Mouse (Mus musculus) right cerebral cortex, adult 18-20 months (tissue): ENCODE results near the gene Sord.

Experiments used
- DNase-seq: peaks from one replicate; pipeline ENCODE4 v3.0.0; 2022; ENCODE audit warnings: mixed read lengths

Sord gene

DNA sequence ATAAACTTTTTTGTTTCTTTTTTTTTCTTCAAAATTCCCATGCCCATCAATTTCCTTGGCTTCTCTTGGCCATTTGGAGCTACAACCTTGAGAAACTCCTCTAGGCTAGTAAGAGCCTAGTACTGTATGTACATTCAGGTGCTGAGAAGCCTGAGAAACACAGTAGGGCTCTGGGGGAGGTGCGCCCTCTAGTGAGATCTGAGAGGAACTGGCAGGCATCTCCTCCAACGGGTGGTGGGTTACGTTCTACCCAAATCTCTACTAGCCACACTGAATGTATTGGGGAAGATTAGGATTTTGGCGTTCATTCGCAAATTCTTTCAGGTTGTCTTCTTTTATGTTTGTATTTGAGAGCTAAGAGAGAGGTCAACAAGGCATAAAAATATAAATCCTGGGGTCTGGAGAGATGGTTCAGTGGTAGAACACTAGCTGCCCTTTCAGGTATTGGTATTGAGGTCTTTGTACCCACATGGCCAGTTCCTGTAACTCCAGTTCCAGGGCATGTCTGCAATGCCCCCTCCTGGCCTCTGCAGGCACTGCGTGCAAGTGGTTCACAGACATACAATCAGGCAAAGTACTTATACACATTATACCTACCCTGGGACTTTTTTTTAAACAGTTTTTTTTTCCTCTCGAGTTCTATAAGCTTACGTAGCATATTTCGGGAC, 68.2 kb downstream of the Sord start:
- DNase-seq: peak; percentile 53

DNA sequence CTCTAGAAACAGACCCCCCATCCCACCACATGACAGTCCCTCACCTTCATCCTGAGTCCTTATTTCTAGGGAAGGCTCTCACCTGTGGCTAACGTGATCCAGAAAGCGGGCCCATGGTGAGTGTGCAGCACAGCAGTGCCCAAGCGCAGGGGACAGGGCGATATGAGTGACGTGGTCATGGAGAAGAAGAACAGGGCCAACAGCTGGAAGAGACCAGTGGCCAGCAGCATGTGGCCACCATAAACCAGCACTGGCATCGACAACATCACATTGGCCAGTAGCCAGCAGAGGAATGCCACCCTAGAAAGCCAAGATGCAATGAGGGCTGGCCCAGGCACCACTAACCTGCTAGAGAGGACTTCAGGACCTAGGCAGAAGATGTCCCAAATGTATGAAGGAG, 70.0 kb downstream of the Sord start:
- DNase-seq: no peak

DNA sequence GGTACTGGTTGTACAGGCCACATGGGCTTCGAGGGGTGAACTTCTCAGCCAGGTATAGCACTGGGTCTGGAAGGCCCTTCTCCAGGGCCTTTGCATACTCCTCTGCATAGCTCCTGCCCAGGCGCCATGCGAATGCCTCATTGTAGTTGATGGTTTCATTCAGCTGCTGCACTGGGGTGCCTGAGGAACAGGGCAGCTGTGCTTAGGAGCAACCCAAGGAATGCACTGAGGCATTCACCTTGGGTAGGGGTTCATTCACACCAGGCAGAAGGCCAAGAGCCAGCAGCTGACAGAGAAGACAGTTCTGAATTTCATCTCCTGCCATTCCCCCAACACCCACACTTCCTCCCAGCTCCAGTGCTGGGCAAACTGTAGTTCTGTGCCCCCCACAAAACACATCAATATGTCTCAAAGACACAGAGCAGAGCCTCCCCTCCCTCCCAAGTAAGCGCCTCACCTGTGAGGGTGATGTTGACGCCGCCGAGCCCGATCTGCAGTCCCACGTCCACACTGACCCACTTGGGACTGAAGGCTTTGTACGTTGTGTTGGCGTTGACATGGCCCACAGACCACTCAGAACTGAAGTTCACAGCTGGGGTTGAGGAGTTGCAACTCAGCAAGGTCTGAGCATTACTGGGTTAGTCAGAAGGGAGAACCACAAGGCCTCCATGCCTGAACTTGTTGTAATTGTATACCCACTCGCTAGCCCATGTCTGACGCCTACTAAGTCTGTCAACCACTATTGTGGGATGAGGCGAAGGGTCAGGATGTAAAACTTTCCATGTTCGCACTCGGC, 70.7 kb downstream of the Sord start:
- no peak for DNase-seq

DNA sequence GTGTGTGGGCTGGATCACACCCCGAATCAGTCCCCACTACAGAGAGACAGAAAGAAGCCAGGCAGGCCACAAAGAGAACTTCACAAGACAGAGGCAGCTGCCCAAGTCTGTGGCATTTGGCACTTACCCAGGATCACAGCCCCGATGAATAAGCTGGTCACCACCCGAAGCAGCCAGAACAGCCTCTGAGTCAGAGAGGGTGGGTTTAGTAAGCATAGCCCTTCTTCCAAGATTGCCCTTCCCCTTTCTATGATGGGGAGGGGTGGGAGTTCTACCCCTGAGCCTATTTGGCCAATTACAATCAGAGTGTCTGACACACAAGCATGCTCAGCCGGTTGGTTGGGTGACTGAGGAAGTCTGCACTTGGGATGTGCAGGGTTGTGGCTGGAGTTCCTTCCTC, 71.6 kb downstream of the Sord start:
- peak; percentile 13 for DNase-seq

DNA sequence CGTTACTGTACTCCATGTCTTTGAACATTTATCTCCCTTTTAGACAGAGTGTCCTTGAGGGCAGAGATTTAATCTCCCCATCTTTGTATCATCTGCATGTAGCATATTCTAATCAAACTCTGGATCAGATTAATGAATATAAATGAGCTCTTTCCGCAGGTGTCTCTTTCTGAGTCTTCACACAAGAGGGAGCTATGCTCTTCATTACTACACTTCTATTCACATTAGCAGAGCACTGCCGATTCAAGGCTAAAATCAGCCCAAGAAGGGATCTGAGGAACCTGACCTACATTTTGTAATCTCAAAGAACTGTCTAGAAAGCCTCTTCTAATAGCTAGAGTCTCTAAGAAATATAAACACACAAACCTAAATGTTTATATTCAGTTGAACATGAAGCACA, 75.1 kb downstream of the Sord start:
- no peak for DNase-seq

DNA sequence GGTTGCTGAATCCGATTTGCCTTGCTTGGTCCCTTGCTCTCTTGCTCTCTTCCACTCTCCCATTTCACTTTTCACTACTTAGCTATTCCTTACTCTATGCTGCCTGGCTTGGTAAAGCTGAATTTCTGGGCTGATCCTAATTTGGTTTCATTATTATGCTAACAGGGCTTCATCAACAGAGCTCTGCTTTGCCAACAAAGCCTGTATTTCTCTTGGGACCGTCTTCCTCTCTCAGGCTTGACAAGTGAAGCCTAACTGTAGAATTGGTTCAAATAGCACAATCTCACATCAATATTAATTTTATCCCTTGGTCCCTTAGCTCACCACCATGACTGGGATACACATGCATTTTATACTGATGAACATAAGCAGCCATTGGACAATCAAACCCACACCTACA, 77.0 kb downstream of the Sord start:
- DNase-seq: no peak

DNA sequence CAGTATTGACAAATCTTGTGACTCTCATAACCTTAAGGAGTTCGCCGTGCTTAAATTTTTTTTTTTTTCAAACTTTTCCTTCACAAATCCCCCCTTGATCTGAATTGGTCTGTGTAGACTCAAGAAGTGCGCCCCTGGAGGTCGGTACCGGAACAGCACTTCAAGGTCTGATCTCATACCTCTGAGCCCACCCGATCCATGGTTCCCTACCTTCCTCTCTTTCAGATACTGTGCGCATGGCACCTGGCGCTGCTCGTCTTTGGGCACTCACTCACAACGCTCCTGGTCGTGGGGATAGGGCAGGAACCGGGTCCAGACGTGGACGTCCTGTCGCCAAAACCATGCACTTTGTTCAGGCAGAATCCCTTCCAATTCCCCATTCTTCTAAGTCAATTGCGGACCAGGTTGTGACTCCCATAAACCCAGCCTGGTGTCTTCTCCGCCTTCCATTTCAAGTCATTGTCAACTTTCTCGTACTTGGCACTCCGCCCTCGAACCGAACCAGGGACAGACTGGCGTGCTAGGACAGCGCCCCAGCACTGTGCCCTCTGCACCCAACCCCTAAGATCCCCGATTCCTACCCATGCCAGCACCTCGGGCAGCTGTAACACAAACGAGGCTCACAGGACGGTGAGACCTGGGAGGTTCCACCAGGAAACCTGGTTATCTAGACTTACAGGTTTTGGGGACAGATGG, 78.3 kb downstream of the Sord start:
- peak; percentile 21 for DNase-seq

DNA sequence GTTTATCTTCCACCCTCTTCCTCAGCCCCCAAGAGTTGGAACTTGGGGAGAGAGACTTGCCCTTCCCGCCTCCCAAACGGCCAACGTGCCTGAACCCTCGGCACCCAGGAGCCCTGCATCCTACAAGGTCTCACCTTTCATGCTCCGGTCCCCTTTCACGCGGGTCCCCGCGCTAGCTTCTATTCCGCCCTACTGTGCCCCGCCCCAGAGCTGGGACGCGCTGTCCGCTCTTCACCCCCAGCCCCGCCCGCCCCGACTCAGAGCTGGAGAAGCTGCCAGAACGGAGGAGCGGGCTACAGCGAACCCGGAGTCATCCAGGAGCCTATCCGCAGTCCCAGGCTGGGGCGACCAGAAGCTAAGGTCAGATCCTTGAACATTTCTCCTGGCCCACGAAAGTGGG, 79.0 kb downstream of the Sord start, which contains the start of gene Duoxa1:
Gene Duoxa1 (minus strand): TSS at position 195 of the 400 bp plus-strand sequence.
- DNase-seq: no peak
